Mouse (Mus musculus) limb, embryonic 15.5 days (tissue): ENCODE measurements around the gene Mfsd4b2. TPM values are rescaled to one million over a fixed set of nuclear protein-coding genes. Genes with fewer than 3 reads are reported as not detected.

Experiments
- polyA plus RNA-seq: library from polyadenylated mRNA; unstranded; fragments of >200 nt; fragmentation: Nextera tagmentation; extraction: Ambion mirVana; gene quantifications from 2 replicates; pipeline ENCODE4 v1.2.1, GENCODE M21; 2015

Mfsd4b2 gene
- polyA plus RNA-seq, 1 experiment from 2014 or later: not detected

Other genes with a start within 250 kb of the Mfsd4b2 start
- gene Rev3l, start 194.8 kb downstream of the Mfsd4b2 start, polyA plus RNA-seq: 14.7 and 16.1 TPM in 2 replicates
- 4.1 and 4.6 TPM in 2 replicates for gene Mfsd4b4, start 27.7 kb downstream of the Mfsd4b2 start, polyA plus RNA-seq
- gene Mfsd4b3, start 33.2 kb upstream of the Mfsd4b2 start, polyA plus RNA-seq: 0.70 and 0.89 TPM in 2 replicates
- 0.09 and 0.10 TPM in 2 replicates for gene Mfsd4b5, start 59.7 kb upstream of the Mfsd4b2 start, polyA plus RNA-seq
- 0.32 and 0.67 TPM in 2 replicates for gene Mfsd4b1, start 98.3 kb upstream of the Mfsd4b2 start, polyA plus RNA-seq
- 7.3 and 7.9 TPM in 2 replicates for gene Slc16a10, start 215.3 kb upstream of the Mfsd4b2 start, polyA plus RNA-seq